Mouse (Mus musculus): ENCODE measurements around the gene Zfp715.

- no peak for TF ChIP-seq CTCF (IDR thresholded peaks at IDR 0.05)
- TF ChIP-seq EP300 (IDR thresholded peaks at IDR 0.05): no peak
These were observed 30.9 kb upstream of the Zfp715 start for GRCm38 (mm10) chr7:43344020-43344419.
